Mouse (Mus musculus) T-cell, adult 2 months (primary cell): Measurements from ENCODE around the gene Cmtm4.

Experiments
- DNase-seq: peaks from one replicate; pipeline ENCODE4 v3.0.0; 2022; ENCODE audit warnings: low spot score

Cmtm4 gene

DNA sequence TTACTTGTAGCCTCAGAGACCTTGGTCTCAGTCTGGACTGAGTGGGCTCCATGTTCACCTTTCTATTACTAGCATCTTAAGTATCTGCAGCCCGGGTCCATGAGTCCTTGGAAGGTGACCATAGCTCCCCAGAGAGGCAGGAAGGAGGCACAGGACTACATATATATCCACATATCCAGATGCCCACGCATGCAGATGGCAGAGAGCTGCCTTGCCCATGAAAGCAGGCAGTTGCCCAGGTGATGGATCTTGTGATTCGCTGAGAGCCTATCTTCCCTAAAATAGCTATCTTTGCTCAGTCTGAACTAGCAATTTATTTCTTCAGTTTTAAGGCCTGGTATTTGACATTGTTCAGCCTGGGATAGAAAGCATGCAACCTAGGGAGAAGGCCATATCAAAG is 15.9 kb upstream of the Cmtm4 start:
- no peak for DNase-seq

DNA sequence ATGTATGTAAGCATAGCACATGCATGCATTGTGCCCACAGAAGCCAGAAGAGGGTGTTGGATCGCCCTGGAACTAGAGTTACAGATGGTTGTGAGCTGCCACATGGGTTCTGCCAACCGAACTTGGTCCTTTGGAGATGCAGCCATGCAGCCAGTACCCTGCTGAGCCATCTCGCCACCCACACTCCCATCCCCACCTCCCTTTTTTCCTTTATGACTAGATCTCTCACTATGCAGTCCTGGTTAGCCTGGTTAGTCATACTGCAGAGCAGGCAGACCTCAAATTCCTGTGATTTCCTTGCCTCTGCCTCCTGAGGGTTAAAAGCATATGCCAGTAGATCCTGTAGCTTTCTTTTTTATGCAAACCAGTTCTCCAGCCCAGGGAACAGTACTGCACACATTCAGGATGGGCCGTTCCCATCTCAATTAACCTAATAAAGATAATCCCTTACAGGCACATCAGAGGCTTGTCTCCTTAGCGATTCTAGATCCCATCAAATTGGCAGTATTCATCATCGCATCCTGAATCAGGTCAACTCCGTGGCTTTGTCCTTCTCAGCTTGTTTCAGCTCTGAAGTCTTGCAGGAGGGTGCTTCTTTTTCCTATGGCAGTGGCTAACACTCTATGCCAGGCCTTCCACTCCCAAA is 15.1 kb upstream of the Cmtm4 start:
- no peak for DNase-seq

DNA sequence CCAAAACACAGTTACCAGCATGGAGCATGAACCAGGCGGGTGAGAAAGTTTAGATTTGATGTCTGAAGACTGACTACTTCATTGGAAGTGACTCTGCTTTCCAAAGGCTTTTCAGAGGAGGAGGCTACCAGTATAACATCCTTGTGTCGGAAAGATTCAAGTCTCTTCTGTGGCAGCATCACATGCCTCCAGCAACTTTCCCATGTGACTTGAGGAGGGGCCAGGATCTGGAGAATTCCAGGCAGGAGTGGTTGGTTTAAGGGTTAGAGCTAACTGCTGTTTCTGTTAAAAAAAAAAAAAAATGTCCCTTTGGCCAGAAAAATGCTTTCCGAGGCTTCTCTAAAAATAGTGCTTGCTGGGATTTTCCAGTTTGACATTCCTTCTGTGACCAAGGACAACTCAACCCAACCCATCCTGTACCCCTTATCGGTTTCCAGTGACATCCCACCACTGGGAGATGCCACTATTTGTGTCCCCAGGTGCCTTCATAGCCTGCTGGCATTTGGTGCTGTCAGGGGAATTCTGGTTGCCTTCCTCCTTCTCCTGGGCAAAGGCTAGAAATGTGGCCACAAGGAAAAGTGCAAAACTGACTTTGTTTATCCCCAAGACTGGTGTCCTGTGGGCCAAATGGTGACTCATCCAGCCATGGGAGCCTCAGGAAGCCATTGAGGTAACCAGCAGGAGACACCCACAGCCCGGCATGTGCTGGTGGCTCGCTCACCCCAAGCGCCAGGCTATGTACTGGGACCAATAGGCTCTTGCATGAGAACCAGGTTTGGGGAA is 12.9 kb upstream of the Cmtm4 start:
- DNase-seq, result no peak

DNA sequence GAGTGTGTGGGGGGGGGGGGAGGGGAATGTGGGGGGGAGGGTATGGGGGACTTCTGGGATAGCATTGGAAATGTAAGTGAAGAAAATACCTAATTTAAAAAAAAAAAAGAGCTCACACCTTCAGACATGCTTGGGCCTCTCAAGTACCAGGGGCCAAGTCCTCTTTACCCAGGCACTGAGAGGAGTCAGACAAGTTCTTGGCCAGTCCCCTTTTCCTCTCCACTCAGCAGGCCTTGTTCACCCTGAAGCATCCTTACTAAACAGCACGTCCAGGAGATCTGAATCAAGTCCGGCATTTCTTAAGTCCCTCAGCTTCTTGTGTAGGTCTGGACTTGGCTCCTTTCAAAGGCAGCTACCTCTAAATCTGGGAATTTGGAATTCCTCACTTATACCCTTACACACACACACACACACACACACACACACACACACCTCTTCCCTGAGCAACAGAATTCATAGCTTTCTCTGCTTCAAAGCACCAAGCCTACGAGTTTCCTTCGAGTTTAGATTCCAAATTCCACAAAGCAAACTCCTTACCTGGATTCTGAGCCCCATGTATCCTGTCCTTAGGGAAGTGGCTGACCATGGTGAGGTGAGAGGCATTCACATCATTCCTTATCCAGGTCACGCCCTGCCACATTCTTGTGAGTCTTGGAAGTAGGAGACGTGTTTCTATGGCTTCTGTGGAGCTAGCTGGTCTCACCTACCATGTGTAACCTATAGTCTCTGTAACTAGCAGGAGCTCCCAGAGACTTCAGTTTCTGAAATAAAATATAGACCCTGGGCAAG is 10.9 kb upstream of the Cmtm4 start:
- no peak for DNase-seq

DNA sequence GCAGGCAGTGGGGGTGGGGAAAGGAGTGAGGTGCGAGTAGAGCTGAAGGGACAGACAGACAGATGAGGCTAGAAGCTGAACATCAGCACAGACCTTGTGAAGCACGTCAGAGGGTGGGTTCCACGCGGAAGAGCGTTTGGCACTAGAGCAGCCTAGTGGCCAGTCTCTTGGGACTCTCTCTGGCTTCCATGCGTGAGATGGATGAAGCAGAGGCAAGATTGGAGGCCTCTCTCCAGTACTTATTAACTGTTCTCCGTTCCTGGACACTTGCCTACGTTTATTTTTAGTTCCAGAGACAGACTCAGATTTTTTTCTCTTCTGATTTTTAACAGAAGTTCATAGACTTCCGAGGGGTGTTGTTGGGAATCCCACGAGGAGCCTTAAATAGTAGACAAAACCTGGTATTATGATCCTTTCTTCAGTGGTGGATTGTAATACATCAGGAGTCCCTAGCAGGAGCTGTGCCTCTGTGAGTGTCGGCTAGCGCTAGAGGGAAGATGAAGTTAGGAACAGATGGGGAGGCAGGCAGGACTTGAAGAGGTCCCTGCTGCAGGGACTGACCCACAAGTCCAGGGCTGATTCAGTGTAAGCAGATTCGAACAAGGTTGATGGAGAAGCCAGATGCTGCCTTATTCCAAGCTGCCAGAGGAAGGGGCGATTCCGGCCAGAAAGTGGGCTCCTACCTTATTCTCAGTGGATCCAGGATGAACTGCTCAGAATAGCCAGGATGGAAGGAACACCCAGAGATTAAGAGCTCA is 10.0 kb upstream of the Cmtm4 start:
- no peak for DNase-seq

DNA sequence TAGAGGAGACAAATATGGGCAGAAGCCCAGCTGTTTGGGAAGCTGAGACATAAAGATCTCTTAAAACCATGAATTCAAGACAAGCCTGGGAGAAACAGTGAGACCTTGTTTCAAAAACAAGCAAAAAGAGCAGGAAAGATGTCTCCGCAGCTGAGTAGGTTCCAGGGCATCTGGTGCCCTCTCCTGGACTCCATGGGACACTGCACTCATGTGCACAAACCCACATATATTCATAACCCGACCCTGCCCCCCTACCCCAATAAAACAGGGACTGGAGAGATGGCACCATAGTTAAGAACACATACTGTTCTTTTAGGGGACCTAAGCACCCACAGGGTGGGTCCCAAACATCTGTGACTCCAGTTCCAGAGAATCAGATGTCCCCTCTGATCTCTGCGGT is 8.0 kb upstream of the Cmtm4 start:
- no peak for DNase-seq

DNA sequence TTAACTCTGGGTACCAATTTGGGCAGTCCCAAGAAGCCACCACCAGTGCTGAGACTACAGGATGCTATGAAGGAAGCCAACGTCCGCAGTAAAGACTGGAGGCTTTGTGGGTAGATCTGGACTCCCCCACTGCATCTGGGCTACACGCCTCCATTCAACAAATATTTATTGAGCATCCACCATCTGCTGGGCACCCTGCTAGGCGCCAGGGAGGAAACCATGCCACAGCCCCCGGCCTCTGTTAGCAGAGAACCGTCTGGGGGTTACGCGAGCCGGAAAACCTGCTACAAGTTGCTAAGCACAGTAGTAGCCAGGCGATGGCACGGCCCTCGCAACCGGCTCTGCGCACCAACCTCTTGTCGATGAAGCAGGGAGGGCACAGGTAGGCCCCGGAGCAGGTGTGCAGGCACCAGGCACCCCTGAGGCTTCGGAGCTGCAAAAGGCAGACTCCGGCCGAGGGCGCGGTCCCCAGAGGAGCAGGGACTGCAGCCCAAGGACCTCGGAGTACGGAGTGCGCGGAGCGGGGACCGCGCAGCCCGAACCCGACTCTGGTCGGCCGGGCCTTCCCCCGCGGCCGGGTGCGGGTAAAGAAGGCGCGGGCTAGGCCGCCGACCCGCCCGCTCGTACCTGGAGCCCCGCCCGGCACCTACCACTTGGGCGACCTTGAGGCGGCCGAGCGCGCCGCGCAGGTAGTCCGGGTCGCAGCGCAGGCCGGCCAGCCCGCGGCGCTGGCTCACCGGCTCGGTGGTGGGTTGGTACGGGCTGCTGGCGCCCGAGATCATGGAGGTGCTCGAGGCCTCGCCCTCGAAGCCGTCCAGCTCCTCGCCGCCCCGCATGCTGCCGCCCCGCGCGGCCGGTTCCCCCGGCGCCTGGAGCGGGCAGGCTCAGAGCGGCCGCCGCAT is 555 bp downstream of the Cmtm4 start:
- DNase-seq, result peak; percentile 14

DNA sequence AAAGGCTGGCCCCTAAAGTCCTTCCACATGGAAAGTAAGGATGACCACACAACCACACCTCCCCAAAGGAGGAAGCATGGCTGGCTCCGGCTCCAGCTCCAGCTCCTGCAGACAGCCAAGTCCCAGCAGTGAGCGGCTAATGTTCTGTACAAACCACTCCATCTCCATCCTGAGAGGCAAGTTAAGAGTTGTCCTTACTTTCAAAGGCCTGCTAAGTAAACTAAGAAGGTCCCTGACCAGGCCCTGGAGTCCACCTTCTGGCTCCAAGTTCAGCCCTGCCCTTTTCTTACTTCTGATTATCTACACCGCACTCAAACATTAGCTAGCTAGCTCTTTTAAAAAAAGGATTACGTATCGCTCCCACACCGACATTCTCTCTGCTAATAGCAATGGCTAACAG is 1.8 kb downstream of the Cmtm4 start:
- DNase-seq, result no peak

DNA sequence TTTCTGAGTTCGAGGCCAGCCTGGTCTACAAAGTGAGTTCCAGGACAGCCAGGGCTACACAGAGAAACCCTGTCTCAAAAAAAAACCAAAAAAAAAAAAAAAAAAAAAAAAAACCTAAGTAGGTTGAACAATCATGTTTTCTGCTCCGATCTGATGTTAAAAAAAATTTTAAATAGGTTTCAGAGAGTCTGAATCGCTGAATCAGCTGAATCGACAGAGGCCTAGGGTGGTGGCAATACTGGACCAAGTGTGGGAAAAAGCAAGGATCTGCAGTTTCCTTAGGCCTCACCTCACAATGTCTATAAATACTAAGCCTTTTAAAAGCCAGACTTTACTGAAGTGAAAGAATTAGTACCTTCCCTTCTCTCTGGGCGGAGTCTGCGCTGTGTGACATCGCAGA is 2.5 kb downstream of the Cmtm4 start:
- DNase-seq, result no peak

DNA sequence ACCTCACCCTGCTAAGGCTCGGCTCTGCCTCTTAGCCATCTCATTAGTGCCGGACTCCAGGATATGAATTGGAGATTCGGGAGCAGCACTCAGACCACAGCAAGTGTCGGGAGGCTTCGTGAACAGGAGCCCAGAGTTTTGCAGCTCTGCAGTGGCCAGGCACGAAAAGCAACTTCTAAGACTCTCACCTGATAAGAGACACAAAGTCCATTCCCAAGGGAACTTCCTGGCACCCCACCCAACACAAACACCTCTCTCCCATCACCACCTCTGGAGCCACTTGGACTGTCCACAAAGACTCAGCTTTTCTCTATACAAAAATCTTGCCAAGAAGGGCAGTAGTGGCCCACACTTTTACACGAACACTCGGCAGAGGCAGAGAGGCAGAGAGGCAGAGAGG is 5.4 kb downstream of the Cmtm4 start:
- no peak for DNase-seq

DNA sequence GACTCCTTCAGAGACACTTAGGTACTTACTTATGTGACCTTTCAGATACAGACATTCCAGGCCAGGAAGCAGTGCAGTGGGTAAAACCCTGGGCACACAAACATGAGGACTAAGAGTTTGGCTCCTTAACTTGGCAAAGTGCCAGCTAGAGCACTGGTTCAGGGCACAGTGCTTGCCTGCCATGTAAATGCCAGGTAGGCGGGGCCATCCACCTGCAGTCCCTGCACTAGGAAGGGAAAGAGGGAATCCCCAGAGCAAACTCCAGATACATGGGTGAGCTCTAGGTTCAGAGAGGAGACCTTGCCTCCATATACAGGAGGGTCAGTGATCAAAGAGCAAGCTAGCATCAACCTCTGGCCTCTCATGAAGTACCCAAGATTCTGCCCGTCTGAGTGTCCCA is 7.6 kb downstream of the Cmtm4 start:
- DNase-seq, result no peak

DNA sequence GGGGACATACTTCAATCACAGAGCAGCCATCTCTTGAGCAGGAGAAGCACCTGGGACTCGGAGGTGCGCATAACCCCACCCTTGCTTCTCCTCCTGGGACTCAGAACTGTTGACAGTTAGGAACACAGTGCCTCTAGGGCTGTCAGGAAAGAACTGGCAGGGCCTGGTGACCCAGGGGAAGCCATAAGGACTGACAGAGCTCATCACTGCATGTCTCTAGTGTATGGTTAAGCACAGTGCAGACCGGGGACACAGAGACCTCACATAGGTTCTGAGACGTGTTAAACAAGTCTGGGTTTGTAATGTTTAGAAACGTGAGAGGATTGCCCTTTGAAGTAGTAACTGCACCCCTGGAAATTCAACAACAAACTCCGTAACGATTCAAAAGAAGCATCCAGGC is 8.1 kb downstream of the Cmtm4 start:
- no peak for DNase-seq

DNA sequence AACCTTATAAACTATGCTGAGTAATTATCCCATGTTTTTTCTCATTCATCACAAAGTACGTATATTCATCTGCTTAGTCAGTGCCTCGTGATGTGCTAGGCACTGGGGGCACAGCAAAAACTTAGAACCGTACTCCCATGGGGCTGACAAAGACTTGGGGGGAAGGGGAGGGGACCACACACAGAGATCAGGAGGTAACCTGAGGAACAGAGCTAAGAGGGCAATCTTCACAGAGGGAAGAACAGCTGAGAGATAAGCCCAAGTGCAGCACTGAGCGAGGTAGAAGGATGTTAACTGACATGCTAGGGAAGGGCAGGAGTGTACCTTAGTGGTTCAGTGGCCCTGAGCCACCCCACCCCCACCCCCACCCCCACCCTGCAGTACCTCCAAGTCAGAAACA is 8.9 kb downstream of the Cmtm4 start:
- DNase-seq, result no peak

DNA sequence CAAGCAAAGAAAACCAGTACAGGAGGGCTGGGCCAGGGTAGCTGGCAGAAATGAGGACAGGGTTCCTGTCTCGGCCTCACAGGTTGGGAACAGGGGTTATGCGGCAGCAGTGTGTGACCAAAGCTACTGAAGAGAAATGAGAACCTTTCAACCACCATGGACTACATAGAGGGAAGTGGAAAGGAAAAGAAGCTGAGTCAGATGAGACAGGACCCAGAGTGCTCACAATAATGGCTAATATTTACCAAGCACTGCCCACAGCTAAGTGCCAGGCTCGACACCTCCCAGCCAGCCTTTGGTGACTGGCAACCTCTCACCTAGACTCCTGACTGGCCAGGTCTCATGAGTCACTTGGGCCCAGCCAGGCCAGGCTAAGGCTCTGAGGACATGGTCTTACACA is 11.6 kb downstream of the Cmtm4 start:
- DNase-seq, result no peak

DNA sequence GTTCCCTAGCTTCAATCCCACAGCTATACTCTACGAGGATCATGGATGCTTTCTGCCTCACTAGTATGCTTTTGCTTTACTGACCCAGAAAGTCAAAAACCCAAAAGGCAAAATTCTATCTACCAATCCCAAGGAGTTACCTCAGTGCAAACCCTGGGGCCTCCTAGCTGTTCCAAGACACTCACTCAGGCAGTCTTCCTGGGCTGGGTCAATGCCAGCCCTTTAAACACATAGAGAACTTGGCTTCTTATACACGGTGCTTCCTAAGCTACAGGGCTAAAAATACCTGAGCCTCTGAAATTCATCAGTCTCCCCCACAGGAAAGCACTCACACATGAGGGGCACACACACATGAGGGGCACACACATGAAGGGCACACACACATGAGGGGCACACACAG is 12.3 kb downstream of the Cmtm4 start:
- no peak for DNase-seq

DNA sequence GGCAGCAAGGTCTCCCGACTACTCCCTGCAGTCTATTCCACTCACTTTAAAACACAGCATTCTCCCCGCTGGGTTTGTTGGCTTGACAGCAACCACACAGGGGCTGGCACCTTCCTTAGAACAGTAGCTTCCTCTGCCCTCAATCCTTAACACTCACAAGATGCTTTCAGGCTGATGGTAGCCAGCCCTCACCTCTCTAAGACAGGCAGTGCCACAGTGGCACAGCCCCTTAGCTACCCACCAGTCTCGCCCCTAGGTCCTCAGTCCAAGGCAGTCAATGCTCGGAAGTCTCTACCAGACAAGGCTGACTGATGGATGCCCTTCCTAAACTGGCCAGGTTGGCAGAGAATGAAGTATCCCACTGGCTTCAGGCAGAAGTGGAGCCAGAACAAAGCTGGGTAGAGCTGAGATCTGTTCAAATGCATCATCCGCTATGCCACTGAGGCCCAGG is 14.6 kb downstream of the Cmtm4 start:
- no peak for DNase-seq

DNA sequence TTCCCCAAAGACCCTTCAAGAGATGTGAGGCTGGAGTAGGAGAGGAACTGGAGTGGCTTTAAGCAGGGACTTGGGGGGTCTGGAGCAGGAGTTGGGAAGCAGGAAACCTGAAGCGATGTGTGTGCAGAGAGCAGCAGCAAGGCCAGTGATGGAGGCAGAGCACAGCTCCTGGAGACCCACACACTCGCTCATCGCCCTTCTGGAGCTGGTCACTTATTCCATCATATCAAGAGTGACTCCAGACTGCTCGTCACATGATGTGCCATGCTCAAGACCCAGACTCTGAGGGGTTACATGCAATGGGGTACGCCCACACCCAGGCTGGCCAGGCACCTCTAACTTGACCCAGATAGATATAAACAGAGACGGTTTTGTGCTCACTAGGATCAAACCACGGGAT is 15.3 kb downstream of the Cmtm4 start:
- DNase-seq, result no peak

DNA sequence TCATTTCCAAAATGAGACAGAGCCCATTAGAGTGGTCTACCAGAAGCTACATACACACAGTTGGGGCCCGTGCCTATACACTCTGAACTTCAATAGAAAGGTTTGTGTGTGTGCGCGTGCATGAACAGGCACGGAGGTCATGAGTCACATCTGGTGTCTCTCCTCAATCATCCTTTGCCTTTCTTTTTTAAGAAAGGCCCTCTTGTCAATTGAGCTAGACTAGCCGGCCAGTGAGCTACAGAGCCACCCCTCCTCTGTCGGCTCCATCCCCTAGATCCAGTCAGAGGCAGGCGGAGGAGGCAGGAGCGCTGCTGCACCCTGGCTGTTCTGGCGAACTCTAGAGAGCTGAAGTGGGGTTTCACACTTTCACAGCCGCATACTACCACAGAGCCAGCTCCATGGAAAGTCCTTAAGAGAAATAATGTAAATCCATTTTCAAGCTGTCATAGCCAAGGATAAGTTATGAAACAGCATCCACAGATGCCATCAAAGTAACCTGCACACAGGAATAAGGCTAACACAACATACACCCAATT is 16.2 kb downstream of the Cmtm4 start:
- DNase-seq, result no peak

DNA sequence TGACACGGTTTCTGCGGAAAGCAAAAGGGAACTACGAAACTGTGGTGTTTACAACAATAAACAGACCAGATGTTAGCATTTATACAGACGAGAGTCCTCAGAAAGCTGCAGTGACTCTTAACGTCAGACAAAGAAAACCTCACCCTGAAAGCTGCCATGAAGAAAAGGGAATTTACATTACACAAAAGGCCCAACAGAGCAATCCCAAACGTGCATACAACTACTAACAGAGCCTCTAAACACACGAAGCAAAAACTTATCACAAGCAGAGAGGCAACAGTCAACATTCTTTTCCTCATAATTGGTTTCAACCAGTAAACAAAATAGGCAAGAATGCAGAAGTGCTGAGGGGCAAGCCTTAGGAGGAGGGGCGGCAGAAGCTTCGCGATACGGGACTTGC is 18.9 kb downstream of the Cmtm4 start:
- DNase-seq, result no peak

DNA sequence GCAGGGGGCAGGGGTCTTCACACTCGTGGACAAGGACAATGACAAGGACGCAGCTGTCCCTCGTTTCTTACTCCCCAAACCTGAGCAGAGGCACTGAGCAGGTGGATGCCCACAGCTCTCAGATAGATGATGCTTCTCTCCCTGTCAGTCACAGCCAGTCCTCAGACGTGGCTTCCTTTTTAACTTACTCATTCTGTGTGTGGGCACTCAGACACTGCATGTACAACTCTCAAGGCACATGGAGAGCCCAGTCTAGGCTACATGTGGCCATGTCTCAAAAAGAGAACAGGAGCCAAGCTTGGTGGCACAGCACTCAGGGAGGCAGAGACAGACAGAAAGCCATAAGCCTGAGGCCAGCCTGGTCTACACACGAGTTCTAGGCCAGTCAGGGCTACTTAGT is 19.6 kb downstream of the Cmtm4 start:
- DNase-seq, result no peak
